Mouse (Mus musculus) embryonic fibroblast, embryonic 13.5 days (primary cell): ENCODE results near the gene Slc25a21.

Experiments used
- CTCF ChIP-seq: IDR thresholded peaks from 2 replicates; pipeline ENCODE4 v1.5.1; 2011; ENCODE audit warnings: mild to moderate bottlenecking, control low read depth, low read length, moderate library complexity, borderline replicate concordance; ENCODE audit not compliant: insufficient read depth
- POLR2A ChIP-seq: IDR thresholded peaks from 2 replicates; pipeline ENCODE4 v1.6.1; 2011; ENCODE audit warnings: low read depth, mild to moderate bottlenecking, control low read depth, low read length, moderate library complexity

DNA sequence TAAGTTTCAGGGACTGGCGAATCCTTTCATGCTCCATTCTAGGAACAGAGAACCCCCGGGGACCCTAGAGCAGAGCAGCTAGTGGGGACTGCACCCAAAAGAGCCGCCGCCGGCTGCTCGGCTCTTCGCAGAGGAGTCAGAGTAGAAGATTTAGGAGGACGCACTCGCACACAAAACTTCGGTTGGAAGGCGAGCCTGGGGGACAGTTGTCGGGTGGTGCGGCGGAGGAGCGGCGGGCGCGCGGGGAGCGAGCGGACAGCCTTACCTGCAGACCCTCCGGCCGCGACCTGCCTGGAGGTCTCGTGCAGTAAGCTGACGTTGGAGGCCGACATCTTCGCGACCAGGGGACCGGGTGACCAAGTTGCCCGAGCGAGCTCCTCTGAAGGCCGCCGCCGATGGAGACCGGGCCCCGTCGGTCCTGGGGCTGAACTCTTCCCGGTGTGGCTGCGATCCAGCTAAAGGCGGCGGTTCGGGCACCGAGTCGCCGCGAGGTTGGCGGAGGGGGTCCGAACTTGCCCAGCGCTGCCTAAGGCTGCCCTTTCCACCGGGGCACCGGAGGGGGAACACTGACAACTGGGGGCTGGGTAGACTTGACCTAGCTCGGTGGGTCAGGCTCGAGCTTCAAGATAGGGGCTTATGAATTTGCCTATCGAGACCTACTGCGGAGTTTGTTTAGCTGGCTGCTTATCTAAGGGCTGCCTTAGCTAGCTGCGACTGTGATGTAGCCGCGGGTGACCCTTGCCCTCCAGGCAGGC is 487 bp downstream of the Slc25a21 start:
- no peak for TF ChIP-seq POLR2A
- TF ChIP-seq CTCF: no peak
